Mouse (Mus musculus): ENCODE data around the gene Ankib1. TPM values are rescaled to one million over a fixed set of nuclear protein-coding genes. Genes with fewer than 3 reads are reported as not detected.
"Not testable (repeated sequence)": the region's sequence is repeated elsewhere in the genome, so short reads cannot be mapped to it uniquely, and the experiment has no call there.

The Ankib1 gene
- polyA plus RNA-seq, 1 experiment from 2014 or later, result 15.6 TPM

DNA sequence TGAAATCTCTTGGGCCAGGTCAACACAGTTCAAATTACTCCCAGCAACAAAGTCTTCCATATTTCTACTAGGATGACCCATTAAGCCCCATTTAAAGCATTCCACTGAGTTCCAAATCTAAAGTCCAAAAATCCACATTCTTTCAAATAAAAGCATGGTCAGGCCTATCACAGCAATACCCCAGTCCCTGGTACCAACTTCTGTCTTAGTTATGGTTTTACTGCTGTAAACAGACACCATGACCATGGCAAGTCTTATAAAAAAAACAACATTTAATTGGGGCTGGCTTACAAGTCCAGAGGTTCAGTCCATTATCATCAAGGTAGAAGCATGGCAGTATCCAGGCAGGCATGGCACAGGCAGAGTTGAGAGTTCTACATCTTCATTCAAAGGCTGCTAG lies 4.1 kb downstream of the Ankib1 start:
- H3K27me3 ChIP-seq (ENCODE audit: control insufficient read depth, insufficient read depth, low read length); ATAC-seq (ENCODE audit: low FRiP score, low TSS enrichment); H3K4me3 ChIP-seq (ENCODE audit: low read length); H3K27ac ChIP-seq (ENCODE audit: low read depth, low read length); H3K4me1 ChIP-seq (ENCODE audit: control insufficient read depth, insufficient read depth, low read length); H3K36me3 ChIP-seq (ENCODE audit: control insufficient read depth, insufficient read depth, low read length); H3K4me2 ChIP-seq (replicated peaks; ENCODE audit: low read depth, low read length); H3K9ac ChIP-seq (ENCODE audit: low read depth, low read length); H3K9me3 ChIP-seq (ENCODE audit: control insufficient read depth, low read length): not testable (repeated sequence)

DNA sequence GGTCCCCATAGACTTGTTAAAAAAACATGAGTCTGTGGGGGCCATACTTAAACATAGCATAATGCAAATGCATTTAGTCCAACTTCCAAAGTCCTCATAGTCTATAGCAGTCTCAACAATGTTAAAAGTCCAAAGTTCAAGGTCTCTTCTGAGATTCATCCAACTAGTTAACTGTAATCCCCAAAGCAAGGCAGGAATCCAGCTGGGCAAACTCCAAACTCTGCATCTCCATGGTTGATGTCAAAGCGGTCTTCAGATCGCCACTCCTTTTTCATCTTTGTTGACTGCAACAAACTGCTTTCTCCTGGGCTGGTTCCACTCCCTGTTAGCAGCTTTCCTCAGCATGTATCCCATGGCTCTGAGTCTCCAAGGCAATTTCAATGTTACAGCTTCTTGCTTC lies 5.6 kb downstream of the Ankib1 start:
- not testable (repeated sequence) for ATAC-seq (ENCODE audit: low FRiP score, low TSS enrichment); H3K9ac ChIP-seq (ENCODE audit: low read depth, low read length); H3K9me3 ChIP-seq (ENCODE audit: control insufficient read depth, low read length); H3K4me1 ChIP-seq (ENCODE audit: control insufficient read depth, insufficient read depth, low read length); H3K27ac ChIP-seq (ENCODE audit: low read depth, low read length); H3K4me3 ChIP-seq (ENCODE audit: low read length); H3K4me2 ChIP-seq (replicated peaks; ENCODE audit: low read depth, low read length); H3K27me3 ChIP-seq (ENCODE audit: control insufficient read depth, insufficient read depth, low read length); H3K36me3 ChIP-seq (ENCODE audit: control insufficient read depth, insufficient read depth, low read length)
- WGBS, result 95% methylated on average over 2 of the region's 2 CpGs

DNA sequence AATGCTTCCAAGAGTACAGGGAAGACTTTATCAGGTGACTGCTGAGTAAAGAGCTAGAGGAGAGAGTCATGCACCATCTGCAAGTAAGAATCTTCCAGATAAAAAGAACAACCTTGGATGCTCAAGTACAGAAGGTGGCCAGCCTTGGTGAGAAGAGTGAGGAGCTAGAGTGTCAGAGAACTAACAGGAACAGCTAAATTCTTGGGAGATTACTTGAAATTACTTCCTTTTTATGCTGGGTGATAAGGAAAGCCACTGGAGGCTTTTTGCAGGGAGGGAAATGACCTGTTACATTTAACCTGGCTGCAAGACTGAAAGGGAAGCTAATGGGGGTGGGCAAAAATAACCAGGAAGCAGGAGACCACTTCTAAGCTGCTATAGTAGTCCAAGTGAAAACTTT lies 11.7 kb downstream of the Ankib1 start:
- ATAC-seq (ENCODE audit: low FRiP score, low TSS enrichment), result no peak
- no peak overlapping the region for H3K9ac ChIP-seq (ENCODE audit: low read depth, low read length)
- no peak overlapping the region for H3K4me2 ChIP-seq (replicated peaks; ENCODE audit: low read depth, low read length)
- no peaks in the 10 kb centered on the region for H3K4me1 ChIP-seq (ENCODE audit: control insufficient read depth, insufficient read depth, low read length)
- no peak overlapping the region for H3K27ac ChIP-seq (ENCODE audit: low read depth, low read length)
- H3K4me3 ChIP-seq (ENCODE audit: low read length), result no peak overlapping the region
- no peaks in the 10 kb centered on the region for H3K36me3 ChIP-seq (ENCODE audit: control insufficient read depth, insufficient read depth, low read length)
- H3K27me3 ChIP-seq (ENCODE audit: control insufficient read depth, insufficient read depth, low read length), result no peaks in the 10 kb centered on the region
- H3K9me3 ChIP-seq (ENCODE audit: control insufficient read depth, low read length), result no peaks in the 10 kb centered on the region

DNA sequence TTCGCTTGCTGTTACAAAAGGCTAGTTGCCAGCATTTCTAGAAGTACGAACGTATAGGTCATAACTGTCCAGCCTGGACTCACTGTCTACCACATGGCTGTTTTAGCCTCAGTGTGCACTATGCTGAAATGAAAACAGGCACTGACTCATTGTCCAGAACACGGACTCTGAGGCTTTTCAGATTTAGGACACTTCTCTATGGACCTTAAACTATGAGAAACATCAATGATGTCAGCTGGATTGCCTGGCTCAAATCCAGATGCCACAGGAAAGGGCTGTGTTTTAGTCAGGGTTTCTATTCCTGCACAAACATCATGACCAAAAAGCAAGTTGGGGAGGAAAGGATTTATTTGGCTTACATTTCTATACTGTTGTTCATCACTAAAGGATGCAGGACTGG lies 15.2 kb downstream of the Ankib1 start:
- 84% methylated on average over 4 of the region's 4 CpGs for WGBS

DNA sequence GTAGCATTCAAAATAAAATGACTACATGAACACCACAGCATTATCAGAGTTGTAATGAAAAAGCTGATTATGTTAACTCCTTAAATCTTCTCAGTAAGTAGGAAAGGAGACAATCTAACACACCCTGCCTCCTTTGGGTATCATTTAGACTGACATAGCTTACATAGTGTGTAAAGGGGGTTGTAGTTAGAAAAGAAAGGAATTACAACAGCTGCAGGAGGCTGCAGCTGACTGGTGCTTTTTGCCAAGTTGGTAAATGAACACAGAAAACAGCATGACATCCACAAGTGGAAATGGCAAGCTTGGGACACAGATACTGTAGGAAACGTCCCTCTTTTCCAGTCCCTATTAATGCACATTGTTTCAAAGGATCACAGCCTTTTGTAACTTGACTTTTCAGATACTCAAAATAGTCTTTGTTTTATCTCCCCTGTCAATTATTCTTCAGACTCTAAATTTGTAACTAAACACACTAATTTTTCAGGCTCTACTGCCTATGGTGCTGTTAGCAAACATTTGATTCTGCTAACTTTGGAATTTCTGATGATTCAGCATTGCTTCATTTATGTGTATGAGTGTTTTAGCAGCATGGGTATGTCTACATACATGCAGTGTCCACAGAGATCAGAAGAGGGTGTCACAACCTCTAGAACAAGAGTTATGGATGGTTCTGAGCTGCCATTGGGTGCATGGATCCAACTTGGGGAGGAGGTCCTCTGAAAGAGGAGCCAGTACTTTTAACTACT lies 17.8 kb downstream of the Ankib1 start:
- no peak for ATAC-seq (ENCODE audit: low FRiP score, low TSS enrichment)
- no peaks in the 10 kb centered on the region for H3K27me3 ChIP-seq (ENCODE audit: control insufficient read depth, insufficient read depth, low read length)
- 68% methylated on average over 1 of the region's 1 CpGs for WGBS
- no peaks in the 10 kb centered on the region for H3K4me1 ChIP-seq (ENCODE audit: control insufficient read depth, insufficient read depth, low read length)
- no peaks in the 10 kb centered on the region for H3K9me3 ChIP-seq (ENCODE audit: control insufficient read depth, low read length)
- no peak overlapping the region for H3K4me2 ChIP-seq (replicated peaks; ENCODE audit: low read depth, low read length)
- H3K9ac ChIP-seq (ENCODE audit: low read depth, low read length), result no peak overlapping the region
- H3K4me3 ChIP-seq (ENCODE audit: low read length), result no peak overlapping the region
- no peak overlapping the region for H3K27ac ChIP-seq (ENCODE audit: low read depth, low read length)
- no peaks in the 10 kb centered on the region for H3K36me3 ChIP-seq (ENCODE audit: control insufficient read depth, insufficient read depth, low read length)

More for the DNA sequence above, 15.2 kb downstream of the Ankib1 start:
- Histone ChIP-seq H3K4me3 (ENCODE audit: low read length) (no peak overlapping the region), H3K4me2 (replicated peaks; ENCODE audit: low read depth, low read length) (no peak overlapping the region), H3K27me3 (ENCODE audit: control insufficient read depth, insufficient read depth, low read length) (no peaks in the 10 kb centered on the region), H3K9me3 (ENCODE audit: control insufficient read depth, low read length) (no peaks in the 10 kb centered on the region), H3K4me1 (ENCODE audit: control insufficient read depth, insufficient read depth, low read length) (no peaks in the 10 kb centered on the region), H3K27ac (ENCODE audit: low read depth, low read length) (no peak overlapping the region), H3K36me3 (ENCODE audit: control insufficient read depth, insufficient read depth, low read length) (no peaks in the 10 kb centered on the region), H3K9ac (ENCODE audit: low read depth, low read length) (no peak overlapping the region)
- ATAC-seq (ENCODE audit: low FRiP score, low TSS enrichment), result no peak

DNA sequence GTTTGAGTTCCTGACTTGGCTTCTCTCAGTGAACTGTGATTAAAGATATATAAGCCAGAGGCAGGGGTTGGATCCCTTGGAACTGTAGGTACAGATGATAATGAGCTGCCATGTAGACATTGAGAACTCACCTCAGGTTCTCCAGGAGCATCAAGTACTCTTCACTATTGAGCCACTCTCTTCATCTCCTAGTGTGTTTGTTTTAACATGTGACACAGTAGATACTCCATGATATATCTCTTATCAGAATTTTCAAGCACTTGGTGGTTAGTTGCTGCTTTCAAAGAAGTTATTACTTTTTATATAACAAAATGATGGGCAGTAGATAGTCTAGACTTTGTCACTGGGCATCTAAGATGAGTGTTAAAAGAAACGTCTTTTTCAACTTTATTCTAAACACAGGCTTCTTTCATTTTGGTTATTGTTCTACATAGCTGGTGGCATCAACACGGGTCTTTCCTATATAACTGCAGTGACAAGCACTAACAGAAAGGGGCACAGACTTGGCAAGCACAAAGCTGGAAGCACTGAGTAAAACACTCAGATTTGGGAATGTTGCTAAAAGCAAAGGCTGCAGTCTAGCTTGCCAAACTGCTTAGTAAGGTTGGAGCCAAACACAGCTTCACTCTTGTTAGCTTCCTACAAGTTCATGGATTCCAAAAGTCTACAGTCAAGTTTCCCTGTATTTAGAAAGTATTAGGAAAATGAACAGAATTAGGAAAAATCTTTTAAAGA lies 18.6 kb downstream of the Ankib1 start:
- no peaks in the 10 kb centered on the region for H3K4me1 ChIP-seq (ENCODE audit: control insufficient read depth, insufficient read depth, low read length)
- no peak overlapping the region for H3K4me3 ChIP-seq (ENCODE audit: low read length)
- no peak for ATAC-seq (ENCODE audit: low FRiP score, low TSS enrichment)
- no peak overlapping the region for H3K27ac ChIP-seq (ENCODE audit: low read depth, low read length)
- 86% methylated on average over 2 of the region's 2 CpGs for WGBS
- H3K9ac ChIP-seq (ENCODE audit: low read depth, low read length), result no peak overlapping the region
- H3K9me3 ChIP-seq (ENCODE audit: control insufficient read depth, low read length), result no peaks in the 10 kb centered on the region
- no peaks in the 10 kb centered on the region for H3K36me3 ChIP-seq (ENCODE audit: control insufficient read depth, insufficient read depth, low read length)
- no peak overlapping the region for H3K4me2 ChIP-seq (replicated peaks; ENCODE audit: low read depth, low read length)
- no peaks in the 10 kb centered on the region for H3K27me3 ChIP-seq (ENCODE audit: control insufficient read depth, insufficient read depth, low read length)

DNA sequence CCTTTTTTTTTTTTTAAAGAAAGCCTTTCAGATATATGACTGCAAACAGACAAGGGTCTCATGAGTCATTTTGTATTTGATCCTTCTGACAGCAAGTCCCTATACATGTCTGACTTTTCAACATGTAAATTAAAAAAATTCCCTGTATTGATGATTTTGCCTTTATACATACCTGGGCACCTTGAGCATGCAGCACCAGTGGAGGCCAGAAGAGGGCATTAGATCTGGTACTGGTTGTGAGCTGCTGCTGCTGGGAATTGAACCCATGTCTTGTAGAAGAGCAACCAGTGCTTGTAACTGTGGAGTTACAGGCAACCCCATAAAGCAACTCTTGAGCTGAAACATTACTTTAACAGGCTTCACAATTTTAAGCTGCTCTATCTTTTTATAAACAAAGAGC lies 20.1 kb downstream of the Ankib1 start:
- no peaks in the 10 kb centered on the region for H3K27me3 ChIP-seq (ENCODE audit: control insufficient read depth, insufficient read depth, low read length)
- H3K27ac ChIP-seq (ENCODE audit: low read depth, low read length), result no peak overlapping the region
- ATAC-seq (ENCODE audit: low FRiP score, low TSS enrichment), result no peak
- H3K9ac ChIP-seq (ENCODE audit: low read depth, low read length), result no peak overlapping the region
- no peaks in the 10 kb centered on the region for H3K9me3 ChIP-seq (ENCODE audit: control insufficient read depth, low read length)
- no peak overlapping the region for H3K4me2 ChIP-seq (replicated peaks; ENCODE audit: low read depth, low read length)
- H3K4me1 ChIP-seq (ENCODE audit: control insufficient read depth, insufficient read depth, low read length), result no peaks in the 10 kb centered on the region
- H3K36me3 ChIP-seq (ENCODE audit: control insufficient read depth, insufficient read depth, low read length), result no peaks in the 10 kb centered on the region
- H3K4me3 ChIP-seq (ENCODE audit: low read length), result no peak overlapping the region

DNA sequence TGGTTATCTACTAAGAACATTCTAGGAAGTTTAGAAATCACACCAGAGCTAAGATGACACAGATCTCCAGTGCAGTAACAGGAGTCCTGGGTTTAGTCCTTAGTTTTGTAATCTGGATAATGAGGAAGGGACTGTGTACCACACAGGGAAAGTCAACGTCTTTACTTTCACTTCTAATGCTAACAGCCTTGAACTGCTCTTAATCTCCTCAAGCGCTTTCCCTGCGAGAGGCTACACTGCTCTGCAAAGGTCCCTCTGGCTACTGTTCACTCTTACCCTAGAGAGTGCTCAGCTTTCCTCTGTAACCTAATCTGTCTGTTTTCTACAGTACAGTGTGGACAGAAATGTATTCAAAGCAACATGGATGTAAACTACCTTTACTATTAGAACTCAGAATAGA lies 30.7 kb downstream of the Ankib1 start:
- Histone ChIP-seq H3K4me1 (ENCODE audit: control insufficient read depth, insufficient read depth, low read length) (no peaks in the 10 kb centered on the region), H3K9ac (ENCODE audit: low read depth, low read length) (no peak overlapping the region), H3K27ac (ENCODE audit: low read depth, low read length) (no peak overlapping the region), H3K36me3 (ENCODE audit: control insufficient read depth, insufficient read depth, low read length) (no peaks in the 10 kb centered on the region; the same call in 1 of the 2 replicates), H3K4me3 (ENCODE audit: low read length) (no peak overlapping the region), H3K27me3 (ENCODE audit: control insufficient read depth, insufficient read depth, low read length) (no peaks in the 10 kb centered on the region), H3K4me2 (replicated peaks; ENCODE audit: low read depth, low read length) (no peak overlapping the region), H3K9me3 (ENCODE audit: control insufficient read depth, low read length) (no peaks in the 10 kb centered on the region)
- 71% methylated on average over 3 of the region's 3 CpGs for WGBS
- no peak for ATAC-seq (ENCODE audit: low FRiP score, low TSS enrichment)

DNA sequence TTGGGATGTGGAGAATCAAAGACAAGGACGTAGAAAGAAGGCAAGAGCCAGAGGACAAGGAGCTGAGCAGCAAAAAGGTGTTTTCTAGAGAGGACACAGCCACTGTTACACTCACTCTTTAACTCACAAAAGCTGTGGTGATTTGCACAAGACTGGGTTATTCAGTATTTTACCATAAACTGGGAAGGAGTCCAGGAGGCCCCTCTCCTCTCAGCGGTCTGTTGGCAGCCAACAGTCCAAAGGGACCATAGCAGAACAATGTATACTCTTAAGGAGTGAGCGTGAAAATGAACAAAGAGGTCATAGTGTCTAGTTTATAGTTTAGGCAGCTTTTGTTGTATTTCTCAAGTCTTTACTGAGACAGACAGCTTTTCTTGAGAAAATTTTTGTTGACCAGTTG lies 31.2 kb downstream of the Ankib1 start:
- Histone ChIP-seq H3K36me3 (ENCODE audit: control insufficient read depth, insufficient read depth, low read length) (peaks cover 3% of the 10 kb centered on the region; the same call in 1 of the 2 replicates), H3K27ac (ENCODE audit: low read depth, low read length) (no peak overlapping the region), H3K4me2 (replicated peaks; ENCODE audit: low read depth, low read length) (no peak overlapping the region), H3K27me3 (ENCODE audit: control insufficient read depth, insufficient read depth, low read length) (no peaks in the 10 kb centered on the region), H3K9me3 (ENCODE audit: control insufficient read depth, low read length) (no peaks in the 10 kb centered on the region), H3K4me1 (ENCODE audit: control insufficient read depth, insufficient read depth, low read length) (no peaks in the 10 kb centered on the region), H3K9ac (ENCODE audit: low read depth, low read length) (no peak overlapping the region), H3K4me3 (ENCODE audit: low read length) (no peak overlapping the region)
- WGBS, result 93% methylated on average over 3 of the region's 3 CpGs
- no peak for ATAC-seq (ENCODE audit: low FRiP score, low TSS enrichment)

Measured in kidney, embryonic 14.5 days (tissue).